Mouse (Mus musculus): ENCODE measurements at regions not wholly inside any gene's neighbourhood (a gene's known extent, or its start where the extent isn't known, plus 50 kb on each side); places are given as distances from the start of the nearest gene placed in this dataset.

GRCm38 (mm10) chr3:129049899-129050597 lies 149.6 kb upstream of the Pitx2 start:
- Histone ChIP-seq H3K27ac (no peak overlapping the region), H3K4me2 (no peak overlapping the region), H3K36me3 (no peaks in the 10 kb centered on the region), H3K4me1 (no peaks in the 10 kb centered on the region), H3K27me3 (no peaks in the 10 kb centered on the region), H3K9ac (no peak overlapping the region), H3K9me3 (no peaks in the 10 kb centered on the region), H3K4me3 (no peak overlapping the region)
- ATAC-seq (ENCODE audit: borderline replicate concordance, extremely low read depth, low FRiP score, low TSS enrichment) = no peak
- 86% methylated on average over 3 of the region's 3 CpGs for WGBS

DNA sequence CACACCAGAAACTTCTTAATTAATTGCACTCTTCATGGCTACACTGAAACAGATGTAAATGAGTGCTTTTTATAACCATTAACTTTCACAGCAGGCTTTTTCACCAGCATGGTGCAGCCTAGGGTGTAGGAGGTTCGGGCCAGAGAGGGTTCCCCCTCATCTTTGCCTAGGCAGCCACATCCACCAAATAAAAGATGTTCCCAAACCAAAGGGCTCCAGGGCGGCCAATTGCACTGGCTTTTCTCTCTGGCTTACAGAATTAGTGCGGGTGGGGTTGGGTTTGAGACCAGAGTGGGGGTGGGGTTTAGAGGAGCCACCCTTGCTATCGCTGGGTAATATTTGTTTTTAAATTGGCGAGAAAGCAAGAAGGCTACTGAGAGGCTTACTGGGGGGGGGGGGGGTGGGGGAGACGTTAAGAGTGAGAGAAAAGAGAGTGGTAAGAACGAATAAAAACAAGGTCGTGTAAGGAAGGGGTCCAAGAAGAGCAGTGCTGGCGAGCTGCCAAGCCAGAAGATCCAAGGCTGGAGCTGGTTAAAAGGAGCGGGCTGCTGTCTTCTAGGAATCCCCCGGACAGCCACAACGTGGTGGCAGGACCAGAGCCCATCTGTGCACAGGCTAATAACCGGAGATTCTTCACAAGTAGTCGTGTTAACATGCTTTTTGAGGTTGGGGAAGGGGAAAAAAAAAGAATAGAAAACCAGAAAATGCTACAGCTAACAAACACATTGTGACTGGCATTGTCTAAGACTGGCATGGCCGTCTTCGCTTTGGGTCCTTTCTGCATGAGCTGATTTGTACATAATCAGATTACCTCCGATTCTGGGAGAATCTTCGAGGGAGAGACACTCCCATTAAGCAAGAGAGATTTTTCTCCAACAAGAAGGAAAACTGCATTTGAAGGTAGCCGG lies 134.0 kb upstream of the Pitx2 start:
- WGBS = 20% methylated on average over 19 of the region's 19 CpGs
- H3K27me3 ChIP-seq = no peaks in the 10 kb centered on the region
- H3K36me3 ChIP-seq = no peaks in the 10 kb centered on the region
- H3K4me1 ChIP-seq = 0 out of 2 replicates have a peak, but pooled peaks cover 6% of the 10 kb centered on the region
- no peaks in the 10 kb centered on the region for H3K9me3 ChIP-seq
- H3K9ac ChIP-seq = no peak overlapping the region
- no peak overlapping the region for H3K27ac ChIP-seq
- H3K4me2 ChIP-seq = peak overlapping the region; percentile 35
- no peak overlapping the region for H3K4me3 ChIP-seq
- peak; percentile 78; the same call in 1 of the 2 replicates for ATAC-seq (ENCODE audit: borderline replicate concordance, extremely low read depth, low FRiP score, low TSS enrichment)

GRCm38 (mm10) chr3:129069676-129070075 lies 130.0 kb upstream of the Pitx2 start:
- no peak for ATAC-seq (ENCODE audit: borderline replicate concordance, extremely low read depth, low FRiP score, low TSS enrichment)
- 74% methylated on average over 8 of the region's 8 CpGs for WGBS
- Histone ChIP-seq H3K9ac (no peak overlapping the region), H3K27ac (no peak overlapping the region), H3K4me3 (no peak overlapping the region), H3K27me3 (0 out of 2 replicates have a peak, but pooled peaks cover 6% of the 10 kb centered on the region), H3K4me2 (no peak overlapping the region), H3K9me3 (no peaks in the 10 kb centered on the region), H3K4me1 (0 out of 2 replicates have a peak, but pooled peaks cover 8% of the 10 kb centered on the region), H3K36me3 (no peaks in the 10 kb centered on the region)

DNA sequence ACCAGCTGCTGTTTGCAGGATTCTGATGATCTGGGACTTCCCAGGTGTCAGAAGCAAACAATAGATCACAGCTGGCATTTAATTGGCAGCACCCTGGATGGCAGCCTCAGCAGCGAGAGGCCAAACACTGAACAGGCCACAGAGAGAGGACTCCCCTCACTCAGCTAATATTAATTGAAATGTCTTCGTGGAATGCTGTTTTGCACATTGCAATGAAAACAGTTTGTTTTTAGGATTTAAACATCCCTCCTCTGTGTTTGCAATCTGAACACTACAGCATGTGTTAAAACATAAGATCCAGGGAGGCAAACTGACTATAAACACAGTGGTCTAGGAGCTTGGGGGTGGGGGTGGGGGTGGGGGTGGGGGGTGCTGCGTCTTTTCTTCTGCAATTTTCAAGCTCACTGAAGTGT lies 129.2 kb upstream of the Pitx2 start:
- ATAC-seq (ENCODE audit: borderline replicate concordance, extremely low read depth, low FRiP score, low TSS enrichment) = no peak
- Histone ChIP-seq H3K27me3 (0 out of 2 replicates have a peak, but pooled peaks cover 6% of the 10 kb centered on the region), H3K27ac (no peak overlapping the region), H3K4me2 (no peak overlapping the region), H3K4me3 (no peak overlapping the region), H3K36me3 (no peaks in the 10 kb centered on the region), H3K4me1 (0 out of 2 replicates have a peak, but pooled peaks cover 5% of the 10 kb centered on the region), H3K9ac (no peak overlapping the region), H3K9me3 (no peaks in the 10 kb centered on the region)
- 11% methylated on average over 3 of the region's 3 CpGs for whole genome bisulfite sequencing

- no peaks in the 10 kb centered on the region for H3K36me3 ChIP-seq
- 0 out of 2 replicates have a peak, but pooled peaks cover 6% of the 10 kb centered on the region for H3K27me3 ChIP-seq
- no peak overlapping the region for H3K9ac ChIP-seq
- 34% methylated on average over 7 of the region's 7 CpGs for WGBS
- 0 out of 2 replicates have a peak, but pooled peaks cover 3% of the 10 kb centered on the region for H3K4me1 ChIP-seq
- H3K4me2 ChIP-seq = no peak overlapping the region
- no peaks in the 10 kb centered on the region for H3K9me3 ChIP-seq
- H3K27ac ChIP-seq = no peak overlapping the region
- no peak overlapping the region for H3K4me3 ChIP-seq
- no peak for ATAC-seq (ENCODE audit: borderline replicate concordance, extremely low read depth, low FRiP score, low TSS enrichment)
Measured at GRCm38 (mm10) chr3:129071002-129071401, 128.7 kb upstream of the Pitx2 start.

DNA sequence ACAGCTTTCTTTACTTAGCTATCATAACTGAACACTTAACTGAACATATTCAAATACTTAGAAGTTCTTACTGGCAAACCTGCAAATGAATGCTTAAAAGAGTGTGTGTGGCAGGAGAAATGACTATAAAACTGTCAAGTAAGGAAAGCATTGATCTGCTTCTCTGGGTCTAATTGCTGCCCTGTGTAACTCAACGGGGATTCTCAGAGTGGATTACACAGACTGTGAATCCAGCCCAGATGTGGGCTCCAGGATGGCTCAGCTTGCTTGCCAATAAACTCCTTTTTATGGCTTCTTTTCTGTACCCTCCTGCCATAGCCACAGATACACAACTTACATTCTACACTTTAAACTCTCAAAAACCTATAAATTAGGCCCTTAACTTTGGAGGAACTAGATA lies 123.3 kb upstream of the Pitx2 start:
- 23% methylated on average over 1 of the region's 1 CpGs for WGBS
- Histone ChIP-seq H3K9me3 (no peaks in the 10 kb centered on the region; the same call in 1 of the 2 replicates), H3K4me2 (no peak overlapping the region), H3K9ac (no peak overlapping the region), H3K36me3 (no peaks in the 10 kb centered on the region), H3K27me3 (0 out of 2 replicates have a peak, but pooled peaks cover 6% of the 10 kb centered on the region), H3K27ac (no peak overlapping the region), H3K4me3 (no peak overlapping the region), H3K4me1 (no peaks in the 10 kb centered on the region)
- ATAC-seq (ENCODE audit: borderline replicate concordance, extremely low read depth, low FRiP score, low TSS enrichment) = no peak

DNA sequence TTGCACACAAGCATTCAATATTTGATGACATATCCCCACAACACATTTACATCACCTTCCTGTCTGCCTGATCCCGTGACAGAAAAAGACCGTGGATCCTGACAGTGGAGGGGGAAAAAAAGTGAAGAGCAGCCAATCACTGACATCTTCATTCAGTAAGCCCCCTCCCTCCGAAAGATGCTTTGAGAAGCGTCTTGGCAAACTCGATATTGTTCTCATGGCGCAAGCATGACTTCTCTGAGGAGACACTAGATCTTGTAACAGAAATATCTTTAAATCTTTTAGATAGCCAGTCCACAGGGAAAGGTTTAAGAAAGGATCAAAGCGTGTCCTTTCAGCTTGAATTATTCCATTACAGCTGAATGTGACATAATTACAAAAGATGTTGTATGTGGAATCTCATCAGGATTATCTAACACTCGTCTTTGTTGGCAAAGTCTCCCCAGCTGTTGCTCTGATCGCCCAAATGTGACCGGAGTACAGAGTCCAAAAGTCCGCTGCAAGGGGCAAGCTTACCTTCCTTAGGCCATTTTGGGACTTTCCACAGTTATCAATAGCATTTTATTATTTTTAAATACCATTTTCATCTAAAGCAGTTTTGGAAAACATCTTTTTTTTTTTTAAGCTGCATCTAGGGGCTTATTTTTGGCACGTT lies 95.8 kb upstream of the Pitx2 start:
- no peak for ATAC-seq (ENCODE audit: borderline replicate concordance, extremely low read depth, low FRiP score, low TSS enrichment)
- Histone ChIP-seq H3K4me2 (no peak overlapping the region), H3K4me3 (no peak overlapping the region), H3K4me1 (no peaks in the 10 kb centered on the region), H3K9ac (no peak overlapping the region), H3K27me3 (no peaks in the 10 kb centered on the region), H3K27ac (no peak overlapping the region), H3K9me3 (no peaks in the 10 kb centered on the region), H3K36me3 (no peaks in the 10 kb centered on the region)
- WGBS = 69% methylated on average over 12 of the region's 12 CpGs

- ATAC-seq (ENCODE audit: borderline replicate concordance, extremely low read depth, low FRiP score, low TSS enrichment) = no peak
- H3K9ac ChIP-seq = no peak overlapping the region
- no peaks in the 10 kb centered on the region for H3K27me3 ChIP-seq
- no peaks in the 10 kb centered on the region for H3K4me1 ChIP-seq
- H3K4me3 ChIP-seq = no peak overlapping the region
- H3K9me3 ChIP-seq = no peaks in the 10 kb centered on the region
- H3K4me2 ChIP-seq = no peak overlapping the region
- H3K36me3 ChIP-seq = no peaks in the 10 kb centered on the region
- WGBS = 70% methylated on average over 9 of the region's 9 CpGs
- no peak overlapping the region for H3K27ac ChIP-seq
Measured at GRCm38 (mm10) chr3:129104811-129105210, 94.9 kb upstream of the Pitx2 start.

- Histone ChIP-seq H3K4me3 (no peak overlapping the region), H3K27ac (no peak overlapping the region), H3K4me1 (no peaks in the 10 kb centered on the region), H3K9me3 (no peaks in the 10 kb centered on the region), H3K4me2 (no peak overlapping the region), H3K9ac (no peak overlapping the region), H3K36me3 (no peaks in the 10 kb centered on the region), H3K27me3 (no peaks in the 10 kb centered on the region)
- ATAC-seq (ENCODE audit: borderline replicate concordance, extremely low read depth, low FRiP score, low TSS enrichment) = no peak
- WGBS = 65% methylated on average over 2 of the region's 2 CpGs
Measured at GRCm38 (mm10) chr3:129106174-129106573, 93.5 kb upstream of the Pitx2 start.

DNA sequence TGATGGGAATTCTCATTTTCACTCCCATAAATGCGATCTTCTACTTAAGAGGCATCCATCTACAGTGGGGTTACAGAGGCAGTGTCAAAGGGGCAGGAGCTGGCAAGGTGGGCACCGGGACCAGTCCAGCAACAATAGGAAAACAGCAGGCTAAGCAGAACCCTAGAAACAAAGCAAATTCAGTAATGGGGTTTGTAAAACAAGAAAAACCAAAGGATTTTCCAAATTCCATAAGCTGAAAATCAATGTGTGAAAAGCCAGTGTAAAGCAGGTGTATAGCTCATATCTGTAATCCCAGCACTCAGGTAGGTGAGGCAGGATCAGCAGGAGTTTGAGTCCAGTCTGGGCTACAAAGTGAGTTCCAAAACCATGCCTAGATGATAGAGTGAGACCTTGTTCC lies 69.2 kb upstream of the Pitx2 start:
- Histone ChIP-seq H3K4me2 (no peak overlapping the region), H3K9ac (no peak overlapping the region), H3K4me3 (no peak overlapping the region), H3K9me3 (no peaks in the 10 kb centered on the region), H3K27ac (no peak overlapping the region), H3K36me3 (no peaks in the 10 kb centered on the region), H3K4me1 (no peaks in the 10 kb centered on the region), H3K27me3 (no peaks in the 10 kb centered on the region)
- WGBS = 80% methylated on average over 2 of the region's 2 CpGs
- ATAC-seq (ENCODE audit: borderline replicate concordance, extremely low read depth, low FRiP score, low TSS enrichment) = no peak

- Histone ChIP-seq H3K9me3 (no peaks in the 10 kb centered on the region), H3K4me2 (no peak overlapping the region), H3K4me1 (no peaks in the 10 kb centered on the region), H3K4me3 (no peak overlapping the region), H3K9ac (no peak overlapping the region), H3K27me3 (no peaks in the 10 kb centered on the region), H3K36me3 (no peaks in the 10 kb centered on the region), H3K27ac (no peak overlapping the region)
- WGBS = 70% methylated on average over 8 of the region's 8 CpGs
- no peak for ATAC-seq (ENCODE audit: borderline replicate concordance, extremely low read depth, low FRiP score, low TSS enrichment)
Measured at GRCm38 (mm10) chr3:129131140-129131539, 68.5 kb upstream of the Pitx2 start.

Data from lung, embryonic 15.5 days (tissue).